Mouse (Mus musculus) left cerebral cortex, adult 11 months (tissue): ENCODE measurements around the gene Cdk11b.
"Not testable (repeated sequence)": the region's sequence is repeated elsewhere in the genome, so short reads cannot be mapped to it uniquely, and the experiment has no call there.

ENCODE experiments used
- DNase-seq: peaks from one replicate; pipeline ENCODE4 v3.0.0; 2022; ENCODE audit warnings: low spot score

The Cdk11b gene

GRCm38 (mm10) chr4:155606825-155607224 is 17.8 kb upstream of the Cdk11b start:
- DNase-seq = no peak

- DNase-seq = no peak
Observed at GRCm38 (mm10) chr4:155611860-155612259, 12.8 kb upstream of the Cdk11b start.

GRCm38 (mm10) chr4:155613264-155613663 is 11.4 kb upstream of the Cdk11b start:
- DNase-seq = no peak

GRCm38 (mm10) chr4:155618321-155618720 is 6.3 kb upstream of the Cdk11b start:
- DNase-seq = no peak

GRCm38 (mm10) chr4:155630267-155630666 is 5.6 kb downstream of the Cdk11b start:
- DNase-seq = no peak

- no peak for DNase-seq
Observed at GRCm38 (mm10) chr4:155635766-155636499, 11.3 kb downstream of the Cdk11b start.

GRCm38 (mm10) chr4:155643531-155643930 is 18.9 kb downstream of the Cdk11b start:
- DNase-seq = no peak

GRCm38 (mm10) chr4:155645308-155645707 is 20.7 kb downstream of the Cdk11b start, which contains the start of gene Gm10563:
Gene Gm10563 (minus strand): TSS chr4:155645408.
- not testable (repeated sequence) for DNase-seq

- DNase-seq = no peak
Observed at GRCm38 (mm10) chr4:155645721-155646120, 21.1 kb downstream of the Cdk11b start.

GRCm38 (mm10) chr4:155649355-155649754 is 24.7 kb downstream of the Cdk11b start:
- no peak for DNase-seq

GRCm38 (mm10) chr4:155651553-155652269 is 27.1 kb downstream of the Cdk11b start:
- DNase-seq = no peak

GRCm38 (mm10) chr4:155652283-155653085 is 27.8 kb downstream of the Cdk11b start:
- DNase-seq = no peak

GRCm38 (mm10) chr4:155653086-155653450 is 28.4 kb downstream of the Cdk11b start, which contains the start of gene Mmp23:
Gene Mmp23 (minus strand): TSS chr4:155653384.
- no peak for DNase-seq

- no peak for DNase-seq
Observed at GRCm38 (mm10) chr4:155653451-155654182, 29.0 kb downstream of the Cdk11b start.

- DNase-seq = no peak
Observed at GRCm38 (mm10) chr4:155654183-155654455, 29.5 kb downstream of the Cdk11b start.

GRCm38 (mm10) chr4:155654456-155655298 is 30.0 kb downstream of the Cdk11b start:
- no peak for DNase-seq

GRCm38 (mm10) chr4:155656214-155656751 is 31.6 kb downstream of the Cdk11b start:
- no peak for DNase-seq

- no peak for DNase-seq
Observed at GRCm38 (mm10) chr4:155658961-155659360, 34.3 kb downstream of the Cdk11b start.

GRCm38 (mm10) chr4:155660641-155661040 is 36.0 kb downstream of the Cdk11b start:
- DNase-seq = no peak

- DNase-seq = no peak
Observed at GRCm38 (mm10) chr4:155666903-155667302, 42.2 kb downstream of the Cdk11b start.
